Mouse (Mus musculus): Measurements from ENCODE around the gene Gm10320. TPM values are rescaled to one million over a fixed set of nuclear protein-coding genes. Genes with fewer than 3 reads are reported as not detected.

Gm10320 gene
- polyA plus RNA-seq (2016; fragmentation: Nextera tagmentation; extraction: Ambion mirVana), result 1.4 and 1.6 TPM in 2 replicates

- no peak for DNase-seq (ENCODE audit: low spot score)
- peaks cover 19% of the 10 kb centered on the region for H3K27me3 ChIP-seq (ENCODE audit: insufficient read depth, poor library complexity, severe bottlenecking)
- H3K9me3 ChIP-seq, result no peaks in the 10 kb centered on the region
- H3K4me3 ChIP-seq, result no peak within 1 kb of the TSS
- no peak within 1 kb of the TSS for H3K27ac ChIP-seq
- H3K4me1 ChIP-seq (replicated peaks), result peaks cover 14% of the 10 kb centered on the region
- WGBS, result 75% methylated on average over 3 of the region's 3 CpGs
- no peaks in the 10 kb centered on the region for H3K36me3 ChIP-seq
Measured at GRCm38 (mm10) chr13:98491909-98492308, at the start of gene Gm10320. Gm10320 (minus strand) TSS chr13:98492001.

GRCm38 (mm10) chr13:98541601-98542000 is 49.8 kb upstream of the Gm10320 start:
- no peaks in the 10 kb centered on the region for H3K36me3 ChIP-seq
- H3K27me3 ChIP-seq (ENCODE audit: insufficient read depth, poor library complexity, severe bottlenecking), result peaks cover 55% of the 10 kb centered on the region
- no peak overlapping the region for H3K4me3 ChIP-seq
- H3K9me3 ChIP-seq, result no peaks in the 10 kb centered on the region
- H3K27ac ChIP-seq, result no peak overlapping the region
- H3K4me1 ChIP-seq (replicated peaks), result peaks cover 30% of the 10 kb centered on the region
- 88% methylated on average over 2 of the region's 2 CpGs for WGBS
- DNase-seq (ENCODE audit: low spot score), result no peak

DNA sequence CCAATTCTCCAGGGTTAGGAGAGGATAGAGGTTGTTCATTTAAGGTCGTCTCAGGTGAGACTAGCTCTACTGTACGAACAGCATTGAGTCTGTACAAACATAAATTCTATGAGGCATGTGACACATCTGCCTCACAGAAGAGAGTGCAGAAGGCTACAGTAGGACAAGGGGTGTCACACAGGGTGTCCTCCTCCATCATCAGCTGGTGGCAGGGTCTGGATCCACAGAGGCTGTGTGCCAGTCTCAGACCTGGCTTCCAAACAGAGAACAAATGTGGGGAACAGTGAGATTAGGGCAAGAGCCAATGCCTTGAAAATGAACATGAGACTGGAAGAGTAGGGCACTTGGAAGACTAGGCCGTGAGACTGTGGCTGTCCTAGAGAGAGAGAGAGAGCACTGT is 48.4 kb upstream of the Gm10320 start:
- peaks cover 60% of the 10 kb centered on the region for H3K27me3 ChIP-seq (ENCODE audit: insufficient read depth, poor library complexity, severe bottlenecking)
- H3K36me3 ChIP-seq, result no peaks in the 10 kb centered on the region
- no peak overlapping the region for H3K27ac ChIP-seq
- H3K4me1 ChIP-seq (replicated peaks), result peaks cover 22% of the 10 kb centered on the region
- no peak for DNase-seq (ENCODE audit: low spot score)
- no peak overlapping the region for H3K4me3 ChIP-seq
- 91% methylated on average over 3 of the region's 3 CpGs for WGBS
- no peaks in the 10 kb centered on the region for H3K9me3 ChIP-seq

DNA sequence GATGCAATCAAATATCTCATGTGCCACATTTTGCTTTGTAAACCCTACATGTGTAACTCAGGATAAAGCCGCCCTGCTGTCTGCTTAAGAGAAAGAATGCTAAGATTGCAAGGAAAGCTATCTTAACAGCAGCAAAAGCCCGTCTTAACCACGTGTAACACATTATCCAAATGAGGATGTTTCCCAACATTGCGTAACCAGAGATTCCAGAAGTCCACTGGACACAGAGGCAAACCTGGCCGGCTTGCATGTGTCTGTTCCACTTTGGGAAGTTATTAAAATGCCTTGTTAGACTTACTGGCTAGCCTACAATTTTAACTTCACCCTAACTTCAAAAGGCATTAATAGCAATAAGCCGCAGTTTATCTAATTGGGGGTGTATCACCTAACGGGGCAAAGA is 47.5 kb upstream of the Gm10320 start:
- 77% methylated on average over 7 of the region's 7 CpGs for WGBS

DNA sequence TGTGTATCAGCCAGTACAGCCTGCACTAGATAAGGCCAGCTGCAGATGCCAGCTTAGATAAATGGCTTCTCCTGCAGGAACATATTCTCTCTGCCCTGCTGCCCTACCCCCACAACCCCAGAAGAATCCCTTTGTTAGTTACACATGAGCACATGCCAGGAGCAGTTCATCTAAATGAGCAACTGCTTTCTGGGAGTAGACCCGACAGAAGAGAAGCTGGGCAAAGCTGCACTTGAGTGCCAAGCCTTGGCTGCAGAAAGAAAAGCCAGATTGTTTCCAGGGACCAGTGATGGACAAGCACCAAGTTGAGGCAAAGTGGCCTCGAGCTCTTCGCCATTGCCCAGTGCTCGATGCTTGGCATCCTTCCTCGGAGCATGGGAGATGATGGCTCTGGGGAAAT is 46.8 kb upstream of the Gm10320 start:
- no peaks in the 10 kb centered on the region for H3K36me3 ChIP-seq
- no peak overlapping the region for H3K27ac ChIP-seq
- peaks cover 59% of the 10 kb centered on the region for H3K27me3 ChIP-seq (ENCODE audit: insufficient read depth, poor library complexity, severe bottlenecking)
- peaks cover 33% of the 10 kb centered on the region for H3K4me1 ChIP-seq (replicated peaks)
- no peak for DNase-seq (ENCODE audit: low spot score)
- no peaks in the 10 kb centered on the region for H3K9me3 ChIP-seq
- WGBS, result 91% methylated on average over 5 of the region's 5 CpGs
- no peak overlapping the region for H3K4me3 ChIP-seq

More for the DNA sequence above, 47.5 kb upstream of the Gm10320 start:
- Histone ChIP-seq H3K4me3 (no peak overlapping the region), H3K4me1 (replicated peaks) (peaks cover 25% of the 10 kb centered on the region), H3K9me3 (no peaks in the 10 kb centered on the region), H3K36me3 (no peaks in the 10 kb centered on the region), H3K27ac (no peak overlapping the region), H3K27me3 (ENCODE audit: insufficient read depth, poor library complexity, severe bottlenecking) (peaks cover 66% of the 10 kb centered on the region)
- no peak for DNase-seq (ENCODE audit: low spot score)

GRCm38 (mm10) chr13:98534913-98535262 is 43.1 kb upstream of the Gm10320 start:
- Histone ChIP-seq H3K27me3 (ENCODE audit: insufficient read depth, poor library complexity, severe bottlenecking) (peaks cover 61% of the 10 kb centered on the region), H3K36me3 (no peaks in the 10 kb centered on the region), H3K4me3 (no peak overlapping the region), H3K27ac (peak overlapping the region; percentile 6; the same call in 1 of the 2 replicates), H3K4me1 (replicated peaks) (peaks cover 60% of the 10 kb centered on the region), H3K9me3 (peaks cover 9% of the 10 kb centered on the region)
- 53% methylated on average over 2 of the region's 2 CpGs for WGBS
- DNase-seq (ENCODE audit: low spot score), result no peak

- peaks cover 10% of the 10 kb centered on the region for H3K9me3 ChIP-seq
- no peaks in the 10 kb centered on the region for H3K36me3 ChIP-seq
- no peak overlapping the region for H3K4me3 ChIP-seq
- H3K27me3 ChIP-seq (ENCODE audit: insufficient read depth, poor library complexity, severe bottlenecking), result peaks cover 55% of the 10 kb centered on the region
- peak overlapping the region; percentile 6; the same call in 1 of the 2 replicates for H3K27ac ChIP-seq
- DNase-seq (ENCODE audit: low spot score), result peak; percentile 70
- peaks cover 57% of the 10 kb centered on the region for H3K4me1 ChIP-seq (replicated peaks)
- 38% methylated on average over 18 of the region's 18 CpGs for WGBS
Measured at GRCm38 (mm10) chr13:98534190-98534912, 42.5 kb upstream of the Gm10320 start.

- peaks cover 10% of the 10 kb centered on the region for H3K9me3 ChIP-seq
- peak overlapping the region; percentile 13; the same call in 1 of the 2 replicates for H3K4me3 ChIP-seq
- peak; percentile 44 for DNase-seq (ENCODE audit: low spot score)
- H3K36me3 ChIP-seq, result no peaks in the 10 kb centered on the region
- peaks cover 46% of the 10 kb centered on the region for H3K27me3 ChIP-seq (ENCODE audit: insufficient read depth, poor library complexity, severe bottlenecking)
- WGBS, result 24% methylated on average over 9 of the region's 9 CpGs
- H3K4me1 ChIP-seq (replicated peaks), result peaks cover 53% of the 10 kb centered on the region
- H3K27ac ChIP-seq, result peak overlapping the region; percentile 14; the same call in 1 of the 2 replicates
Measured at GRCm38 (mm10) chr13:98533415-98533814, 41.6 kb upstream of the Gm10320 start.

DNA sequence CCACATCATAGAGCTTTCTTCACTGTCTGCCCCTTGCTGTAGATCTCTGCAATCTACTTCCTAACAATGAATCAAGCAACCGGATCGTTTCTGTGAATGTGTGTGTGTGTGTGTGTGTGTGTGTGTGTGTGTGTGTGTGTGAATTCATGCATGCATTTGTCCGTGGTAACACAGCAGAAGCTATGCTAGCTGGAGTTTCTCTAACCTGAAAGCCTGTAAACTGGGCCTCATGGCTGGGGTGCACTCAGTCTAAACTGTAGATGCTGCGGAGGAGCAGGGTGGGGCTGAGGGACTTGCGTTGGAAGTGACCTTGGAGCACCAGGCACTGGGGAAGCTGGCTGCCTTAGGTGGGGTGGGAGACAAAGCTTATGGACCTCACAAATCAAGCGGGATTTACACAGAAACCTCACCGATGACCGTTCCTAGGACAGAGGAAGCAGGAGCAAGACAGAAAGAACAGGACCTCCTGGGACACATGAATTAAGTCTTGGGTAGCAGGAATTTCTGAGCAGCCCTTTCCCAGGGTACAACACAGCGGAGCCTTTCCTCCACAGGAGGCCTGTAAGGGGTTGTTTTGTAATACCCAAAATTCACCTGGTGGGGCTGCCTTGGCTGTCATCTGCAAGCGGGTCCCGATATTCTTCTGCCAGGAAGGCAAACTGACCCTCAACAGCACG is 41.0 kb upstream of the Gm10320 start:
- Histone ChIP-seq H3K4me1 (replicated peaks) (peaks cover 50% of the 10 kb centered on the region), H3K9me3 (peaks cover 10% of the 10 kb centered on the region), H3K27ac (peak overlapping the region; percentile 14; the same call in 1 of the 2 replicates), H3K36me3 (no peaks in the 10 kb centered on the region), H3K27me3 (ENCODE audit: insufficient read depth, poor library complexity, severe bottlenecking) (peaks cover 41% of the 10 kb centered on the region), H3K4me3 (peak overlapping the region; percentile 13; the same call in 1 of the 2 replicates)
- 59% methylated on average over 12 of the region's 12 CpGs for WGBS
- no peak for DNase-seq (ENCODE audit: low spot score)

- Histone ChIP-seq H3K9me3 (peaks cover 10% of the 10 kb centered on the region), H3K36me3 (no peaks in the 10 kb centered on the region), H3K27ac (no peak overlapping the region), H3K27me3 (ENCODE audit: insufficient read depth, poor library complexity, severe bottlenecking) (peaks cover 37% of the 10 kb centered on the region), H3K4me3 (no peak overlapping the region), H3K4me1 (replicated peaks) (peaks cover 50% of the 10 kb centered on the region)
- no peak for DNase-seq (ENCODE audit: low spot score)
- 87% methylated on average over 9 of the region's 9 CpGs for WGBS
Measured at GRCm38 (mm10) chr13:98531976-98532375, 40.2 kb upstream of the Gm10320 start.

- H3K27me3 ChIP-seq (ENCODE audit: insufficient read depth, poor library complexity, severe bottlenecking), result peaks cover 30% of the 10 kb centered on the region
Measured at GRCm38 (mm10) chr13:98531306-98531705, 39.5 kb upstream of the Gm10320 start.

DNA sequence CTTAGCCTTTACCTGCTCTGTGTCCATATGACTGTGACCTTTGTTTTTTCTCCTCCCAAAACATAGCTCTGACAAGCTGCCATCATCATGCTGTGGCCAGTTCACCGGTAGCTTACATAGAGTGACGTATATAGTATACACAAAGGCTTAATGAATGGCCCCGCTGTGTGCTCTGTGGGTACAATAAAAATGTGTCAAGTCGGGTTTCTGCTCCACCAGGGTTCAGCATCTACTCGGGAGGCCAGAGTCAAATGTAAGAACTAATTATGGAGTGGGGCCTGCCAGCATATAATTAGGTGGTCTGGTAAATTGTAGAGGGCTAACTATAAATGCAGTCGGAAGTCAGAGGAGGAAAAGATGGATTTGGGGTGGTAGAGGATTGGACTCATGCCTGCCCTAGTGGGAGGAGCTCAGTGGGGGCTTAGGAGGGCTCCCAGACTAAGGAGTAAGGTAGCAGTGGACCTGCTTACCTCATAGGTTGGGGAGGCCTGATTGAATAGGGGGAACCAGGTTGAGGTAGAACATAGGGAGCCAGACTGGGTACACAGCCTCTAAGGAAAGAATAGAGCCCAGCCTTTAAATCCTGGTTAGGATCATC is 32.0 kb upstream of the Gm10320 start:
- no peak overlapping the region for H3K27ac ChIP-seq
- H3K9me3 ChIP-seq, result no peaks in the 10 kb centered on the region
- no peak overlapping the region for H3K4me3 ChIP-seq
- WGBS, result 81% methylated on average over 6 of the region's 6 CpGs
- H3K4me1 ChIP-seq (replicated peaks), result no peaks in the 10 kb centered on the region
- 0 out of 2 replicates have a peak, but pooled peaks cover 12% of the 10 kb centered on the region for H3K27me3 ChIP-seq (ENCODE audit: insufficient read depth, poor library complexity, severe bottlenecking)
- DNase-seq (ENCODE audit: low spot score), result no peak
- H3K36me3 ChIP-seq, result no peaks in the 10 kb centered on the region

More at GRCm38 (mm10) chr13:98531306-98531705, 39.5 kb upstream of the Gm10320 start:
- WGBS, result 39% methylated on average over 3 of the region's 3 CpGs
- Histone ChIP-seq H3K36me3 (no peaks in the 10 kb centered on the region), H3K4me1 (replicated peaks) (peaks cover 50% of the 10 kb centered on the region), H3K9me3 (peaks cover 10% of the 10 kb centered on the region), H3K27ac (no peak overlapping the region; the same call in 1 of the 2 replicates), H3K4me3 (no peak overlapping the region)
- peak; percentile 33 for DNase-seq (ENCODE audit: low spot score)

GRCm38 (mm10) chr13:98518341-98518740 is 26.5 kb upstream of the Gm10320 start:
- Histone ChIP-seq H3K36me3 (no peaks in the 10 kb centered on the region), H3K27ac (peak overlapping the region; percentile 46), H3K4me3 (no peak overlapping the region), H3K9me3 (no peaks in the 10 kb centered on the region), H3K27me3 (ENCODE audit: insufficient read depth, poor library complexity, severe bottlenecking) (peaks cover 35% of the 10 kb centered on the region), H3K4me1 (replicated peaks) (peaks cover 22% of the 10 kb centered on the region)
- DNase-seq (ENCODE audit: low spot score), result peak; percentile 35
- WGBS, result 20% methylated on average over 11 of the region's 11 CpGs
